Mouse (Mus musculus) thymus, postnatal 14 days (tissue): ENCODE measurements around the gene Caps2.
"Not testable (repeated sequence)": the region's sequence is repeated elsewhere in the genome, so short reads cannot be mapped to it uniquely, and the experiment has no call there.

ENCODE experiments used
- DNase-seq: peaks from one replicate; pipeline ENCODE4 v3.0.0; 2021

The Caps2 gene

DNA sequence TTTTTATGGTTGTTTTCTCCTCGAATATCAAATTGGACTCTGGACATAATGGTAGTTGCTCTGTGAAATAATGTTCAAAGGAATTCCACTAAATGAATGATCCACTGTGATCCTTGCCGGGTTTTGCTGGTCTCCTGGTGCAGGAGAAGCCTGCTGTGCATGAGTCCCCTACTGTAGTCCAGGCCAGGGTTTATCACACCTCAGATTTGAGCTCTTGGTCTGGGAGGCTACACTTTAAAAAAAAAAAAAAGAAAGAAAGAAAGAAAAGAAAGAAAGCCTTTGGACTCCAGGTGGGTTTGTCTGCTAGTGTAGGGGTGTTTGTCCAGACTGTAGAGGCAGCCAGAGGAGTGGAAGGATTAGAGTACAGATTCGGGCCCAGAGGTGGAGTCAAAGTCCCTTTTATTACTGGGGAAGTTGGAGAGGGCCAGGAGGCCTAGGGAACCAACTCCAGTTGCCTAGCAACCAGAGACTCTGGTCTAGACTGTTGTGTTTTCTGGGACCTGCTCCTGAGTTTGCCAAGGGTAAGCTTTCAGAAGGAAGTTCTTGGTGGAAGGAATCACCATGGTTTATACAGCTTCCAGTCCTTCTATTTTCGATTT lies at the start of gene Caps2:
Gene Caps2 (plus strand): TSS at position 454 of the 599 bp plus-strand sequence.
- no peak for DNase-seq

DNA sequence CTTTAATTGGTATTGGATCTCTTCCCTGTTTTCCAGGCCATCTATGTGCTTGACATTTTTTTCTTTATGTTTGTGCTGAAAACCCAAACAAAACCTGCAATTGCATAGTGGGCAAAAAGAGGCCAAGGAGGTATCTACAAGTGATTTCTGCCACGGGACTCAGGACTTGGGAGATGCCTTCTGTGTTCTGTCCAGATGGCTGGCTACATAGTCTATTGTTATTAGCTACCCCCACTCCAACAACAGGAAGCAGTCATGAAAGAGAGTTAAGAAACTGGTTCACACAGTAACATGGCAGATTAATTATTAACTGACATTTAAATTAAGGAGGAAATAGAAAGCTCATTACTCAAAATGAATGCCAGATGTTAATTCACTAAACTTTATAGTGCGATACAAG lies 38.3 kb upstream of the Caps2 start:
- DNase-seq: not testable (repeated sequence)

DNA sequence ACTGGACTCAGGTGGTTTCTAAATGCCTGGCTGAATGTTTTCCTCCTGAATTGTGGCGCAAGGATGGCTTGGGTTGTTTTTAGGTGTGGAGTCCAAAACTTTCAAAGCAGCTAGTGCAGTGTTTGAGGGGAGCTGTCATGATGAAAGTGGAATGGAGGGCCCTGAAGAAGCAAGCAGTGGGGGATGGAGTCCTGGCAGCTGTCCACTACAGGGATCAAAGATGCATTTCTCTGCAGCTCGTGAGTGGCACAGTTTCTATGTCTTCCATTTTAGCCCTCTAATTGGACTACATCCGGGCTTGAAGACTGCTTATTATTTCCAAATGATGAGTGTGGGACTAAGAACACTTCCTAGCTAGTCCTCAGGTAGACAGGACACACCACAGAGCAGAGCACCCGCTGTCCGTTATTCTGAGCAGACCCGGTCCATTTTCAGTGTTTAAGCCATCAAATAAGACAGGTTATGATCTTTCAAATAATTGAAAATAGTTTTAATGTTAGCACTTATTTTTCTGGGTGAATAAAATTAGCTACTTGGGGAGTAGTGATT lies 35.7 kb upstream of the Caps2 start:
- DNase-seq: not testable (repeated sequence)

DNA sequence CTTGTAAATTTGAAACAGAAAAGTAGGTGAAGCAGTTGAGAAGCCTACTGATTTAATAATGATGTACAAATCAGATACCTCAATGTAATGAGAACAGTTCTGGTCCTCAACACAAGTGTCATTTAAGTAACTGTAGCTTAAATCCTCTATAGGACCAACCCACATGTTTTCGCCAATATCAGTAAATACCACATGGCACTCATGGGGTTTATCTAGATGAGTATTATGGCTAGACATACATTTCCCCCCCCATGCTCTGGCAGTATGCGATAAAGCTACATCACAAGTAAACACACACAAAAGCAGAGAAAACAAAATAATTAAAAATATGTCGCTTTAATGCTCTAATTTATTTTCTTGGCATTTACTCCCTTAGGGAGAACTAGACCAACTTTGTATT lies 31.2 kb upstream of the Caps2 start:
- DNase-seq: no peak

DNA sequence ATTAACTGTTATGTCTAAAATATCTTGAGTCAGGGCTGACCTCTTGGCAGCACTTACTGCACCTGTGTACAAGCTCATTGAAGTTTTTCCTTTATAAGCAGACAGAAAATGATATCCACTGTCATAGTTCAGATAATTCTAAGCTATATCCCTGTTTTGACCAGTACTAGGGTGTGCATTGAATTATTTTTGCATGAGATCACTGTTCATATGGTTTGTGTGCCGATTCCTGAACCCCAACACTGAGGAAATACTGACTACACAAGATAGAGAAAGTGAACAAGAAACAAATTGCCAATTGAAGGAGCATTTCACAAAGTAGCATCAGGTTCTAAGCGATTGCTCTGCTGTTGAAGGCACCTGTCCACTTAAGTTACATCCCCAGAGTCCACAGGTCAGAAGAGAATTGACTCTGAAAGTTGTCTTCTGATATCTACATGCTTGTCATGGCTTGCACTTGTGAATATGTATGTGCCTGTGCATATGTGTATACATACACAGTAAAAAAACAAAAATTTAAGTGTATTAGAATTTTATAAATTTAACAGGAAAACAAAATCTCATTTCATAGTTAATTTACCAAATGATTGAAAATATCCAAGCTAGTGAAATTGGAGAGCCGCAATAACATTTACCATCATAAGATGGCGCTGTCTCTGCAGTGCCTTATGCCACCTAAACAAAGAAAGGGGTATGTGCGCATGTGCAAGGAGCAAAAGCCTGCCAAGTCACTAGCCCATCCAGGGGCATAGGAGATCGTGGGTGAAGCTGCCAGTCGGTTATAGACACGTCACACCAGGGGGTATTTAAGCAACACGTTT lies 25.2 kb upstream of the Caps2 start:
- peak; percentile 27 for DNase-seq

DNA sequence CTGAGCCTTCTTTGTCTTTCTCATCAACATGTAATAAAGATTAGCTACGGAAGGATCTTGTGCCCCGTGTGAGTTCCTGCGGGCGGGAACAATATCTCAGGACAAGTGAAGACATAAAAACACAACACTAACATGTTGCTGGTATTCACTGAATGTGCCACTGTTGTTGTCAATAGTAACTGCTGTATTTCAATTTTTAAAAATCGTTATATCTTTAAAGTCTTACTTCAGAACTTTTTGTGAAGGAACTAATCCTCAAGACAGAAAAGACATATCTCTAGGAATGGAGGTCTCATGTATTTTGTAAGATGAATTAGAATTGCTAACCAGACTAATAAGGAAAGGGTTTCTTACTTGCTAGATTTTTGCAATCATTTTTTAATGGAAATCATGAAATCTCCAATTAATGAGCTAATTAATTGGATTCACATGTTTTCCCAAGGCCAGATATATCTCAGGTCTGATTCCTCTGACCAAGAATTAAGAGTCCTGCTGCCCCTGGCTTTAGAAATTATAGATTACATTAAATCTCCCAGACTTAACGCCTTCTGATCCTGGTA lies 24.5 kb upstream of the Caps2 start:
- DNase-seq: no peak

DNA sequence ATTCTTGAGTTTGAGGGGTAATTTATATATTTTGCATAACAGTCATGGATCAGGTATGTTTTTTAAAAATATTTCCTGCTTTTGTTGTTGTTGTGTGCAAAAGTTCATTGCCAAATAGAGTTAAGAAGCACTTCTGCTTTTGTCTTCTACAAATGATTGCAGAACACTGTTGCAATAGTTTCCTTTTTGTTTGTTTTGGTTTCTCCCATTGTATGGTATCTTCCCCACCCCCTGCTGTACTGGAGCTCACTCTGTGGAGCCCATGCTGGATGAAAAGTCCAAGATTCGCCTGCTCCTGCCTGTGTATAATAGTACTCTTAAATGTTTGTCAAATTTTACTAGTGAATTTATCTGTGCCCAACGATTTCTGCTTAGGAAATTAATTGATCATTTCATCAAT lies 23.6 kb upstream of the Caps2 start:
- no peak for DNase-seq

DNA sequence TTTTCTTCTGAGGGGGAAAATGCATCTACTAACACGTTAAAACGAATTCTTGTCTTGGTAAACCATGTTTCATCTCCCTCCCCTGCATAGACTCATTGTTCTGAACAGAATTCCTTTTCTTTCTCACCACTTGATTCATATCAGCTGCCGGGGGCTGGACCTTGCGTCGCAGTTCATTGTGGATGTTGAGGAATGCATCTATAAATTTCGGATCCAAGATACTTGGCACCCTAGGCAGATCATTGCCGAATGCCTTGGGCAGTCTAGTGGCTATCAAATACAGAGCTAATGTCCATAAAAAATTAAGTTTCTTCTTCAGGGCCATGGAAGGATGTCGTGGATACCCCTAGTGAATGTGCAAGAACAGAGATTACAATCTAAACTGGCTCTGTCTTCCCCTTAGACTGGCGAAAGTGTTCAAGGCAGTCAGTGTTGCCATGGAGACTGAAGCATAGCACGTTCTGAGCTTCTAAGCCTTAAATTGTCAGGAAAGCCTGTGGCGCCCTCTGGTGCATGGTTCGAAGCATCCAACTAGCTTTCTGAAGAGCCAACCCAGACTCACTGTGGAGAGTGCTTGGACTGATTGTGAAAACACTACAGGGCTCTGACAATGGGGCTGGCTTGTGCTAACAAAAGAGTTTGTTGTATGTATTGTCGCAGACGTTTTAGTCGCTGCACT lies 3.4 kb upstream of the Caps2 start, which contains the start of gene Glipr1l3:
Gene Glipr1l3 (minus strand): TSS at position 446 of the 679 bp plus-strand sequence.
- peak; percentile 49 for DNase-seq

DNA sequence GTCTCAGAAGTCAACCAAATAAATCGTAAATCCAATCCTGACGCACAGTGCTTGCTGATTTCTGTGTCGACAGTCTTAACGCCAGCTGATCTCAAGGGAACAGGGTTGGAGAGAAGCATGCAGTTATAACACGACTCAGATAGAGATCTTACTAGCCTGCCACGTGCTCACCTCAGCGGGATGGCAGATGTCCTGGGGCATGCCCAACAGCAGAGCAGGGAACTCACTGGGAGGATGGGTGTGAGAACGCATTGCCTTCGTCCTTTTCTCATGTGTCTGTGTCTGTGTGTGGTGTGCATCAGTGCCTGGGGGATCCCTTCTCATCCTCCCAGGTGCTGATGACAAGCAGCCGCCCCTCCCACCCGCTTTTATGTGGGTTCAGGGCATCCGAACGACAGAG lies 13.6 kb downstream of the Caps2 start:
- DNase-seq: not testable (repeated sequence)

DNA sequence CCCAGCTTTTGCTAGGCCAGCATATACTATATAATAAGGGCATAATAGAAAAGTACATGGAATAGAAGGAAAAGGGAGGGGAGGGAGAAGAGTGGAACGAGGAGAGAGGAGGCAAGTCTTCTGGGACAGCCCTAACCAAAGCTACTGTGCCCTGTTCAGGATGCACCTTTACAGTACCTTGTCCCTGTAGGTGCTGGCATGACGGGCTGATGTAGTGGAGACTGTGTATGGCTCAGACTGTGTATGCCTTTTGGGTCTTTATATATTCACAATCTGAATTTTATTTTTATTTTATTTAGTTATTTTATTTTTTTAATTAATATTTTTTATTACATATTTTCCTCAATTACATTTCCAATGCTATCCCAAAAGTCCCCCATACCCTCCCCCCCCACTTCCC lies 30.5 kb downstream of the Caps2 start:
- not testable (repeated sequence) for DNase-seq

DNA sequence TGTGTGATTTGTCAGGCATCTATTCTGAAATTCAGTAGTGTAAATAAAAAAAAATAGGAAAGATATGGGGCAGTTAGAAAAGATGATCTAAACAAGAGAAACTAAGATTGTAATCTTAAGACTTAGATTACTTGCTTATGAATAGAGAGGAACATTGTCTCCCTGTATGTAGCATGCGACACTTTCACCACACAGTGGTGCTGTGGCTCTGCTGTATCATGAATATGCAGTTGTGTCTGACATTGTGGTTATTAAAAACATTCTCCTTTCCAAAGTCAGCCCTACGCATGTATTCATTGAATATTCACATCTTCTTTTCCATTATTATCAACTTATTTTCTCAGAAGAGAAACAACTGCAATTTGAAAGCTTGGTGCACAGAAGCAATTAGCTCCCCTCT lies 40.0 kb downstream of the Caps2 start:
- DNase-seq: no peak

DNA sequence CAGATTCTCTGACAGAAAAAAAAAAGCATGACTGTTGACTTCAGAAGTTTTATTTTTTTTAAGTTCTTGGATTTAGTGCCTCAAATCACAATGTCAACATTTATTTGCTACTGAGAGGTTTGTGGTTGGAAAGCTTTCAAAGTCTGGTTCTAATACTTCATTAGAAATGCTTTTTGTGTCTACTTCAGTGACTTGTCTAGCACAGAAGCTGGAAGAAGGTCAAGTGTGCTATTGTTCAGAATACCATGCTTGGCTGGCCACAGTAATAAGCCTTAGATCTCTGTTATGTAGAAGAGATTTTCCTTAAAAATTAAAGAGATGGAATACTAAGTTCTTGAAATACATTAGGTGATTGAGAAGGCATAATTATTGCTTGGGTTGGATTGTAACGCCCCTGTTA lies 63.7 kb downstream of the Caps2 start:
- no peak for DNase-seq

DNA sequence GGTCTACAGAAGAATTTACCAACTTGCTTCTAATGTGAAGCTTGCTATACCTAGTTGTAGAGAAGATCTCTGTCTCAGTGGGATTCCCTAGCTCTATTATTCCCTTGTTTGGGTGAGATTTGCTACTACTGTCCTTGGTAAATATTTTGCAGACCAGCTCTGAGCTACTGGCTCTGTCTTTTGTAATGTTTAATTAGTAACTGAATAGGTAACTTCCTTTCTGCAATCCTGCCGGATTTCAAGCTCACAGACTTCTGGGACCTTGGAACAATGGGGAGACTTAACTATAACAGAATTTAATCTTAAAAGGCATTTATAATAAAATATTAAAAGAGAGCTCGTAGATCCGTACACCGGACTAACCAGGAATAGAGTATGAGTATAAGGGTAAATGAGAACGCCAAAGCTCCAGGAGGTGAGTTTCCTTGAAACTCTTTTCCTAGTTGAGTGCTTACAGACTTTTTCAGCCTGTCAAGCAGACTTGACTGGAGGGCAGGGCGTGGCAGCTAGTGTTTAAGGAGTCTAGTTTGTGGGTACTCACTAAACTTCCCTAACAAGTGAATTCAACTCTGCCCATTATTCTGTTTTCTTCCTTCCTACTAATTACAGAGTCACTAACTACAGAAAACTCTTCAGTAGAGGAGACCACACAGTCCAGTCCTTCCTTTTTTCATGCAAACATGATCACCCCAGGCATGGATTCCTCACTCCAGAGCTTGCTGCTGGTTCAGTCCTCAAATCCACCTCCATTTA lies 65.8 kb downstream of the Caps2 start:
- not testable (repeated sequence) for DNase-seq

DNA sequence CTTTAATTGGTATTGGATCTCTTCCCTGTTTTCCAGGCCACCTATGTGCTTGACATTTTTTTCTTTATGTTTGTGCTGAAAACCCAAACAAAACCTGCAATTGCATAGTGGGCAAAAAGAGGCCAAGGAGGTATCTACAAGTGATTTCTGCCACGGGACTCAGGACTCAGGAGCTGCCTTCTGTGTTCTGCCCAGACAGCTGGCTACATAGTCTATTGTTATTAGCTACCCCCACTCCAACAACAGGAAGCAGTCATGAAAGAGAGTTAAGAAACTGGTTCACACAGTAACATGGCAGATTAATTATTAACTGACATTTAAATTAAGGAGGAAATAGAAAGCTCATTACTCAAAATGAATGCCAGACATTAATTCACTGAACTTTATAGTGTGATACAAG lies 69.3 kb downstream of the Caps2 start:
- DNase-seq: not testable (repeated sequence)

DNA sequence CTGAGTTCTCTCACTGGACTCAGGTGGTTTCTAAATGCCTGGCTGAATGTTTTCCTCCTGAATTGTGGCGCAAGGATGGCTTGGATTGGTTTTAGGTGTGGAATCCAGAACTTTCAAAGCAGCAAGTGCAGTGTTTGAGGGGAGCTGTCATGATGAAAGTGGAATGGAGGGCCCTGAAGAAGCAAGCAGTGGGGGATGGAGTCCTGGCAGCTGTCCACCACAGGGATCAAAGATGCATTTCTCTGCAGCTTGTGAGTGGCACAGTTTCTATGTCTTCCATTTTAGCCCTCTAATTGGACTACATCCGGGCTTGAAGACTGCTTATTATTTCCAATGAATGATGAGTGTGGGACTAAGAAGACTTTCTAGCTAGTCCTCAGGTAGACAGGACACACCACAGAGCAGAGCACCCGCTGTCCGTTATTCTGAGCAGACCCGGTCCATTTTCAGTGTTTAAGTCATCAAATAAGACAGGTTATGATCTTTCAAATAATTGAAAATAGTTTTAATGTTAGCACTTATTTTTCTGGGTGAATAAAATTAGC lies 72.0 kb downstream of the Caps2 start:
- not testable (repeated sequence) for DNase-seq

DNA sequence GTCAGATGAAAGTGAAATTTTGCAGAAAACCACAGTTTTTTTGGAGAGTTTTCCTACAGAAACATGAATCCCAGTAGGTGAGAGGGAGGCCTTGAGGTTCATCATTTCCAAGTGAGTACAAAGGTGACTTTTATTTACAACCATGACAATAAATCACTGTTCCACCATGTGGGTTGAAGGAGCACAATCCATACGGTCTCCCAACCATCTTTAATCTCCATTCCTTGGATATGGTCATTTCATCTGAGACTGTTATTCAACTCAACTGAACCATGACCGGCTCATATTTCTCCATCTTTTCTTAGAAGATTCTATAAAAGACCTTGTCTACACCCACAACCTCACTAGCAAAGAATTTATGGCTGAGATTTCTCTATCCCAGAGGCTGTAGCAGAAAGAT lies 84.9 kb downstream of the Caps2 start:
- DNase-seq: no peak

DNA sequence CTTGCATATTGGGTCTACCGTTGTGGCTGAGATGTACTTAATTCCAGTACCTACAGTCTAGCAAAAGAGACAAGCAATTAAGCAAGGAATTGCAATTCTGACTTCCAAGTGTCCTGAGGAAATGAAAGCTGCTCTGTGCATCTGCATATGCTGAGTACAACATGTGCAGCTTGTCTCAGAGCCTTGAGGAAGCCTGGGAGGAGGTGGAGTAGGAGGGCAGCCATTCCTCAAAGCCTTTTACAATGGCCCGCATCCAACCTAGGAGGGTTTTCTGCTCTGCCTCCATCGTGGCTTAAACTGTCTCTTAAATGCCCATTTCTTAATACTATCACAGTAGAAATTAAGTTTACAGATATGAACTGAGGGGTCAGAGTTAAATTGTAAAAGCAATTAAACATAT lies 100.0 kb downstream of the Caps2 start:
- no peak for DNase-seq
